Mouse (Mus musculus) forebrain, embryonic 13.5 days (tissue): ENCODE results near the gene Pom121l2. TPM values are rescaled to one million over a fixed set of nuclear protein-coding genes. Genes with fewer than 3 reads are reported as not detected.

ENCODE experiments used
- ATAC-seq: fragments of 200-750 bp; cut with Nextera tagmentation; 2 replicates; pipeline ENCODE4 v1.8.0; 2017
- H3K27ac ChIP-seq: fragments of 300-500 bp; sonication (generic); 2 replicates; pipeline ENCODE4 v1.5.1; 2015; ENCODE audit warnings: inconsistent platforms, mild to moderate bottlenecking, moderate library complexity
- H3K27me3 ChIP-seq: fragments of 300-500 bp; sonication (generic); 2 replicates; pipeline ENCODE4 v1.6.1; 2015; ENCODE audit warnings: mild to moderate bottlenecking, inconsistent platforms
- H3K36me3 ChIP-seq: fragments of 300-500 bp; sonication (generic); 2 replicates; pipeline ENCODE4 v1.6.1; 2015; ENCODE audit warnings: mild to moderate bottlenecking, inconsistent platforms; ENCODE audit not compliant: poor library complexity, severe bottlenecking
- H3K4me1 ChIP-seq: fragments of 300-500 bp; sonication (generic); 2 replicates; pipeline ENCODE4 v1.6.1; 2015; ENCODE audit warnings: inconsistent platforms
- H3K4me2 ChIP-seq: fragments of 300-500 bp; sonication (generic); 2 replicates; pipeline ENCODE4 v1.6.1; 2015; ENCODE audit warnings: inconsistent platforms, mild to moderate bottlenecking, moderate library complexity
- H3K4me3 ChIP-seq: fragments of 300-500 bp; sonication (generic); 2 replicates; pipeline ENCODE4 v1.5.1; 2015; ENCODE audit warnings: mild to moderate bottlenecking, inconsistent platforms
- H3K9ac ChIP-seq: fragments of 300-500 bp; sonication (generic); 2 replicates; pipeline ENCODE4 v1.6.1; 2015; ENCODE audit warnings: mild to moderate bottlenecking, inconsistent platforms
- H3K9me3 ChIP-seq: fragments of 300-500 bp; sonication (generic); replicated peaks from 2 replicates; pipeline ENCODE4 v1.6.1; 2016; ENCODE audit warnings: inconsistent platforms
- WGBS: fragments of 180-500 bp; shearing (Covaris S2); methylation state at CpG from one replicate; pipeline ENCODE4 v1.1.7; 2015; 5-methylcytosine and 5-hydroxymethylcytosine counted together
- polyA plus RNA-seq: library from polyadenylated mRNA; unstranded; fragments of >200 nt; fragmentation: Nextera tagmentation; extraction: Ambion mirVana; gene quantifications from 2 replicates; pipeline ENCODE4 v1.2.1, GENCODE M21; 2015

Gene Pom121l2
- polyA plus RNA-seq, 1 experiment from 2014 or later, result not detected

DNA sequence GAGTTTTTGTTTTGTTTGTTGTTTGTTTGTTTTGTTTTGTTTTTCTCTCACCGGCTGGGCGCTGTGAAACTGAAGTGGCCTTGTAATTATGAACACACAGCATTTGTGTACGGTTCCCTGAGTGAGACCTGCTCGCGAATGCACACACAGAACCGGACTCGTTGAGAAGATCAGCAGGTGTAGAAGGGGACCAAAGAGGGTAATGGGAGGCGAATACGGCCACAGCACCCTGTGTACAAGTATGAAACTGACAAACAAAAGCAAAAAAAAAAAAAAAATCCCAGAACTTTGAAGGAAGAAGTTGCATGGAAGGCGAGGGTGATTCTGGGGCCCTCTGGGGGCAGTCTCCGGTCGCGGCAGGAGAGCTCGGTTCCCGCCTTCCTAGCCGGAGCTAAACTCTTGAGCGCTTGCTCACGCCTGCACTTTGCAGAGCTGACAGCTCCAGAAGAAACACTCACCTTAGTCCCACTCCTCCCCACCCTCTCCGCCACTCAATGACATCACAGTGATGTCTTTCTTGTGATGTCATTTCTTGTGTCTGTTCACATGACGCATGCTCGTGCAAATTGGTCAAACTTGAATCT is 14.4 kb downstream of the Pom121l2 start:
- Histone ChIP-seq H3K4me1 (peaks cover 13% of the 10 kb centered on the region), H3K9me3 (no peaks in the 10 kb centered on the region), H3K27me3 (peaks cover 74% of the 10 kb centered on the region), H3K36me3 (no peaks in the 10 kb centered on the region), H3K4me3 (peak overlapping the region; percentile 38), H3K27ac (no peak overlapping the region), H3K4me2 (peak overlapping the region; percentile 58), H3K9ac (0 out of 2 replicates have a peak overlapping the region, but pooled peaks have one; percentile 26)
- WGBS, result under 1% methylated on average over 21 of the region's 21 CpGs
- ATAC-seq, result 0 out of 2 replicates have a peak, but pooled peaks have one; percentile 30

- Histone ChIP-seq H3K4me2 (peak overlapping the region; percentile 58), H3K4me1 (peaks cover 13% of the 10 kb centered on the region), H3K9ac (no peak overlapping the region), H3K27ac (no peak overlapping the region), H3K9me3 (no peaks in the 10 kb centered on the region), H3K4me3 (peak overlapping the region; percentile 38), H3K27me3 (peaks cover 80% of the 10 kb centered on the region), H3K36me3 (no peaks in the 10 kb centered on the region)
- no peak for ATAC-seq
- 2% methylated on average over 12 of the region's 12 CpGs for WGBS
Measured at GRCm38 (mm10) chr13:21996101-21996839, 15.3 kb downstream of the Pom121l2 start.

DNA sequence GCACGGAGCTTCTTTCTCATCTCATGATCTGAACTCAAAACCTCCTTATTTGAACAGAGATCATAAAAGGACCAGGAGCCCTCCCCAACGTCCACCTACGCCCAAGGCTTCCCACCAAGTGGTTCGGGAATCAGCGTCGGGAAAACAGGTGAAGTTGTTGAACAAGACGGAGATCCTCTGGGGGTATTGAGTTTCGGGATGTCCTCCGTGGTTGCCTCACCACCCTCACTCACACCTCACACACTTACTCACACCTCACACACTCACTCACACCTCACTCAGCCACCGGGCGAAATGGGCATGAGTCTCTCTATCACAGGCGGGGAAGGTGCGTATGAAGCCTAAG is 15.8 kb downstream of the Pom121l2 start:
- Histone ChIP-seq H3K4me1 (peaks cover 13% of the 10 kb centered on the region), H3K9ac (no peak overlapping the region), H3K27ac (no peak overlapping the region), H3K4me3 (peak overlapping the region; percentile 38), H3K4me2 (peak overlapping the region; percentile 58), H3K9me3 (no peaks in the 10 kb centered on the region), H3K27me3 (peaks cover 82% of the 10 kb centered on the region), H3K36me3 (no peaks in the 10 kb centered on the region)
- no peak for ATAC-seq
- under 1% methylated on average over 13 of the region's 13 CpGs for WGBS

DNA sequence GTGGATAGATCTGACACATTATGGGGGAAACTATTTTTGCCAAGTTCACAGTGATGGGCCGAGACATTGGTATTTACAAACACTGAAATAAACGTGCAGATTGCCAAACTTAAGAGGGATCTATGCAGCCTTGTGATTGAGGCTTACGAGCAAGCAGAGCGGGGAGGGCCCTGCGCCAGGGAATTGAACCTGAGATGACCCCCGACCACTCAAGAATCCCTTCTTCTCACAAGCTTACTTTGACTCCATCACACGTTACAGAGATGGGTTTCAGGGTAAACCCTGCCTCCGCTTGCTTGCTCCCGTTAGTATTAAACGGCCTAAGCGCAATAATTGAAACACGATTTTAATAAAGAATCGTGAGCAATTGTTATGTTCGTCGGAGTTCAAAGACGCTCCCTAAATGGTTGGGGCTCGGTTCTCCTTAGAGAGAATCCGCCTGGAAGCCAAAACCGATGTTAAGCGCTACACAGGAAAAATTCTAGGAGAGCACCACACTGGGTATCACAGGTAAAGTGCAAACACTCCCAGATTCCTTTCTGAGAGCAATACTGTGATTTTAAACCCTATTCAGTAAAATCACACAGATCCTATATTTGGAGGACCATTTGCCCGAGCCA is 16.3 kb downstream of the Pom121l2 start:
- no peak for ATAC-seq
- peak overlapping the region; percentile 38 for H3K4me3 ChIP-seq
- no peaks in the 10 kb centered on the region for H3K36me3 ChIP-seq
- H3K4me1 ChIP-seq, result peaks cover 13% of the 10 kb centered on the region
- peak overlapping the region; percentile 58 for H3K4me2 ChIP-seq
- no peaks in the 10 kb centered on the region for H3K9me3 ChIP-seq
- WGBS, result 1% methylated on average over 21 of the region's 21 CpGs
- no peak overlapping the region for H3K9ac ChIP-seq
- peaks cover 87% of the 10 kb centered on the region for H3K27me3 ChIP-seq
- H3K27ac ChIP-seq, result no peak overlapping the region

- H3K4me3 ChIP-seq, result no peak overlapping the region
- H3K4me1 ChIP-seq, result peaks cover 13% of the 10 kb centered on the region
- no peak for ATAC-seq
- no peak overlapping the region for H3K9ac ChIP-seq
- 4% methylated on average over 4 of the region's 4 CpGs for WGBS
- no peaks in the 10 kb centered on the region for H3K36me3 ChIP-seq
- no peaks in the 10 kb centered on the region for H3K9me3 ChIP-seq
- H3K4me2 ChIP-seq, result peak overlapping the region; percentile 58
- H3K27ac ChIP-seq, result no peak overlapping the region
- H3K27me3 ChIP-seq, result peaks cover 89% of the 10 kb centered on the region
Measured at GRCm38 (mm10) chr13:21997821-21998220, 16.8 kb downstream of the Pom121l2 start.

DNA sequence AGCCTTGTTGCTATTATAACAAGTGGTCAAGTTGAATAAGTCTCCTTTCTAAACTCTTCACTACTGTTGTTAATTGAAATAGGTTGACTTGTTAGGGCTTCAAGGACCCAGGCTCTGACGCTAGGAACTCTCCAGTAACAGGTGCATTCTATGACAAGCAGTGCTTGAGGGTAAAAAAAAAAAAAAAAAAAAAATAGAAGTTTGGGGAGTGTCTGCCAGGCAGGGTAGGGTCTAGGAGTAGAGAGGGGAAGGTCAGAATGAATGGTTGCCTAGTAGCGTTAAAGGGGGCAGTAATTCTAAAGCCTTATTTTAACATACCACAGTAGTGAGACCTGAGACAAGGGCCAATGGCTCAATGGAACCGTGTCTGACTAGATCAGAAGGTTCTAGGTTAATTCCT is 17.4 kb downstream of the Pom121l2 start:
- Histone ChIP-seq H3K36me3 (no peaks in the 10 kb centered on the region), H3K27ac (no peak overlapping the region), H3K4me2 (no peak overlapping the region), H3K4me1 (peaks cover 13% of the 10 kb centered on the region), H3K9me3 (no peaks in the 10 kb centered on the region), H3K4me3 (no peak overlapping the region), H3K9ac (no peak overlapping the region), H3K27me3 (peaks cover 92% of the 10 kb centered on the region)
- no peak for ATAC-seq
- 24% methylated on average over 3 of the region's 3 CpGs for WGBS

GRCm38 (mm10) chr13:21999147-21999546 is 18.2 kb downstream of the Pom121l2 start:
- 20% methylated on average over 4 of the region's 4 CpGs for WGBS
- H3K9ac ChIP-seq, result no peak overlapping the region
- H3K27me3 ChIP-seq, result peaks cover 95% of the 10 kb centered on the region
- H3K27ac ChIP-seq, result no peak overlapping the region
- no peaks in the 10 kb centered on the region for H3K9me3 ChIP-seq
- no peak overlapping the region for H3K4me3 ChIP-seq
- ATAC-seq, result no peak
- H3K4me1 ChIP-seq, result peaks cover 13% of the 10 kb centered on the region
- no peaks in the 10 kb centered on the region for H3K36me3 ChIP-seq
- H3K4me2 ChIP-seq, result no peak overlapping the region

GRCm38 (mm10) chr13:22001346-22001745 is 20.4 kb downstream of the Pom121l2 start:
- no peaks in the 10 kb centered on the region for H3K9me3 ChIP-seq
- no peak overlapping the region for H3K9ac ChIP-seq
- ATAC-seq, result no peak
- H3K27ac ChIP-seq, result no peak overlapping the region
- H3K4me1 ChIP-seq, result peaks cover 16% of the 10 kb centered on the region
- WGBS, result 66% methylated on average over 2 of the region's 2 CpGs
- H3K4me2 ChIP-seq, result no peak overlapping the region
- peaks cover 100% of the 10 kb centered on the region for H3K27me3 ChIP-seq
- H3K4me3 ChIP-seq, result no peak overlapping the region
- no peaks in the 10 kb centered on the region for H3K36me3 ChIP-seq

DNA sequence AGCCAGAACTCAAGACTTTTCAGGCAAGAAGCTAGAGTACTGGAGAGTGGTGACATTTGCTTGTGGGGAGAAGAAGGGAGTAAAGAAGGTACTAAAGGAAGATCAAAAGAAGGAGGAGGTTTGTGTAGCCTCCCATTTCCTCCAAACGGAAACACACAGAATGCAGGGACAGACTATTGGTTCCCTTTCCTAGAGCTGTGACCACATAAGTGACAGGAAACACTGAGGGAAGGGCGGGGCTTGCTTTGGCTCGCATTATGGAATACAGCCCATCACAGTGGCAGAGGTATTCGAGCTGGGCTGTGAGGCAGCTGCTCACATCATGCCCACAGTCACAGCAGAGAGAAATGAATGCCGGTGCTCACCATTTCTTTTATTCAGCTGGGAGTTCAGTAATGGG is 20.8 kb downstream of the Pom121l2 start:
- H3K9ac ChIP-seq, result no peak overlapping the region
- peaks cover 100% of the 10 kb centered on the region for H3K27me3 ChIP-seq
- H3K4me3 ChIP-seq, result no peak overlapping the region
- H3K9me3 ChIP-seq, result no peaks in the 10 kb centered on the region
- no peak overlapping the region for H3K27ac ChIP-seq
- H3K4me1 ChIP-seq, result peaks cover 18% of the 10 kb centered on the region
- 37% methylated on average over 5 of the region's 5 CpGs for WGBS
- H3K4me2 ChIP-seq, result no peak overlapping the region
- no peaks in the 10 kb centered on the region for H3K36me3 ChIP-seq
- no peak for ATAC-seq

- Histone ChIP-seq H3K27ac (no peak overlapping the region), H3K4me1 (peaks cover 20% of the 10 kb centered on the region), H3K9me3 (no peaks in the 10 kb centered on the region), H3K4me3 (peak overlapping the region; percentile 46), H3K36me3 (no peaks in the 10 kb centered on the region), H3K4me2 (peak overlapping the region; percentile 84), H3K9ac (peak overlapping the region; percentile 60), H3K27me3 (peaks cover 100% of the 10 kb centered on the region)
- peak; percentile 76 for ATAC-seq
- WGBS, result under 1% methylated on average over 45 of the region's 45 CpGs
Measured at GRCm38 (mm10) chr13:22005605-22006333, 24.8 kb downstream of the Pom121l2 start.

GRCm38 (mm10) chr13:22006334-22007120 is 25.5 kb downstream of the Pom121l2 start:
- H3K27me3 ChIP-seq, result peaks cover 98% of the 10 kb centered on the region
- H3K4me1 ChIP-seq, result peaks cover 20% of the 10 kb centered on the region
- H3K9me3 ChIP-seq, result no peaks in the 10 kb centered on the region
- no peak overlapping the region for H3K27ac ChIP-seq
- H3K9ac ChIP-seq, result peak overlapping the region; percentile 60; the same call in 1 of the 2 replicates
- 1% methylated on average over 38 of the region's 38 CpGs for WGBS
- H3K4me3 ChIP-seq, result peak overlapping the region; percentile 46
- H3K36me3 ChIP-seq, result no peaks in the 10 kb centered on the region
- ATAC-seq, result peak; percentile 79
- H3K4me2 ChIP-seq, result peak overlapping the region; percentile 84
